Mouse (Mus musculus): Measurements from ENCODE around the gene Gm19402. TPM values are rescaled to one million over a fixed set of nuclear protein-coding genes. Genes with fewer than 3 reads are reported as not detected.
A peak's percentile ranks its signal among the peaks of the same experiment; 100 is the strongest.

Gm19402 gene
- polyA plus RNA-seq, 1 experiment from 2014 or later: not detected

DNA sequence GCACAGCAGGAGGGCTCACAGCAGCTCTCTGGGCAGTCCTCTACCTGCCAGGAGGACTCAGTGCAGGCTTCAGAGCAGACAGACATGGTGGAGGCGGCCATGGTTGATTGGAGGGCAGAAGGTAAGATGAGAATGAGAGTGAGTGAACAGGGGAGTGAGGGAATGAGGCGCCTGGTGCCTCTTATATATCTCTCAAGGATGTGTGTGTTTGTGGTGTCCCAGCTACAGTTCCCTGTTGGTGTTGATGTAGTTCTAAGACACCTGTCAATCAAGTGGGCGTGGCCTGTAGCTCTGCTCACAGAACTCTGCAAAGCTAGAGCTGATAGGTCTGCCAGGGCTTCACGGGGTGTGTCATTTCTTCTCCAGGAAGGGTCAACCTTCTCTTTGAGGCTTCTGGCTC is 6.6 kb upstream of the Gm19402 start, which contains the start of gene Gm9508:
Gene Gm9508, minus strand, starts transcription at position 101 of the 400 bp plus-strand sequence.
- WGBS: 34% methylated on average over 4 of the region's 4 CpGs
- no peaks in the 10 kb centered on the region for H3K36me3 ChIP-seq
- no peak for ATAC-seq (ENCODE audit: low read depth)

DNA sequence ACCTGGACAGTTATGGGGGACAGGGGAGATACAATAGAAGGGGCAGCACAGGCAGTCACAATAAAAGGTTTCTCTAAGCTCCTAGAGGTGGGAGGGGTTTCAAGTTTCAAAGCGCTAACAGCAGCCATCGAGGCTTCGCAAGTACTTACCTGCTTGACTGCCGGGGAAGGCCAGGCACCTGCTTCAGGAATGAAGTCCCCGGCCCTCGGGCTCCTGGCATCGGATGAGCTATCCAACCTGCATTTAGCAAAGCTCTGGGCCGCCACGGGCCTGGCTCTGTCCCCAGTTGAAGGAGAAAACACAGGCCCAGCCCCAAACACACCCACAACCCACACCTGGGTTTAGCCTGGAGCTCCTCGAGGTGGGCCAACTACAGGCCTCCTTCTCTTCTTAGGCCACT is 3.5 kb downstream of the Gm19402 start:
- WGBS: 31% methylated on average over 10 of the region's 10 CpGs
- no peak overlapping the region for H3K9ac ChIP-seq
- no peak overlapping the region for H3K27ac ChIP-seq (replicated peaks)
- peaks cover 36% of the 10 kb centered on the region for H3K4me1 ChIP-seq (replicated peaks)
- H3K36me3 ChIP-seq: no peaks in the 10 kb centered on the region
- ATAC-seq (ENCODE audit: low read depth): no peak
- H3K9me3 ChIP-seq: no peaks in the 10 kb centered on the region
- no peak overlapping the region for H3K4me3 ChIP-seq
- H3K4me2 ChIP-seq: no peak overlapping the region
- peaks cover 40% of the 10 kb centered on the region for H3K27me3 ChIP-seq

More for the DNA sequence above, 6.6 kb upstream of the Gm19402 start, which contains the start of gene Gm9508:
- H3K4me1 ChIP-seq (replicated peaks): no peaks in the 10 kb centered on the region
- no peaks in the 10 kb centered on the region for H3K27me3 ChIP-seq
- peaks cover 9% of the 10 kb centered on the region; the same call in 1 of the 2 replicates for H3K9me3 ChIP-seq
- H3K4me2 ChIP-seq: no peak within 1 kb of the TSS
- H3K27ac ChIP-seq (replicated peaks): no peak within 1 kb of the TSS
- H3K4me3 ChIP-seq: no peak within 1 kb of the TSS
- no peak within 1 kb of the TSS for H3K9ac ChIP-seq

DNA sequence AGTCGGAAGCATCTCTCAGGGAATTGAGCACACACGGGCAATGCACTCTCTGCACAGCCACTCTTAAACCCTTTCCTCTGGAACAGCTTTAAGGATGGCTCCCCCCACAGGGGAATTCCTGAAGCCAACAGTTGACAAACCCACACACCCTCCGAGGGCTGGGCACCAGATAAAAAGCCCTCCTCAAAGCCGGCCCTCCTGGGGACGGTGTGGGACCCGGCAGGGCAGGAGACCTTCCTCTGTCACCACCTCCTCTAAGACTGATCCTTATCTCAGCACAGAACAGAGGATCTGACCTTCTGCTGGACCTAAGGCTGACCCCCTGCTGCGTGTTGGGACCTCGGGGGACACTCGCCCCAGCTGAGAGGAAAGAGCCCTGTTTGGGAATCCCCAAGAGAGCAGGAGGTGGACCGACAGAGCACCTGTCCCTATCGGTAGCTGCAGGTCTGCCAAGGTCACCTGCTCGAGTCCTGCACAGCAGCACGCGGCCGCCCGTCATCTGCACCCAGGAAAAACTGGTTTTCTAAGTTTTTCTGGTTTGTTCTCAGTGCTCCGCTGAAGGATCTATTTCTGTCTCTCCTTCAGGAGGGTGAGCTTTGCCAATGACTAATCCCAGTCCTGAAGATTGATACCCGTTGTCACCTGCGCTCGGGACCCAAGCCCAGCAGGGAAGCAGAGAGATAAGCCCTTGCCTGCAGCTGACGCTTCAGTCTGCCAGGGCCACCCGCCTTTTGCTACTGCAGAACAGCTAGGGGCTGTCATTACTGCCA is 4.5 kb downstream of the Gm19402 start, which contains the start of gene Tspear:
Gene Tspear, plus strand, starts transcription at position 675 of the 770 bp plus-strand sequence.
- no peak within 1 kb of the TSS for H3K9ac ChIP-seq
- no peaks in the 10 kb centered on the region for H3K36me3 ChIP-seq
- ATAC-seq (ENCODE audit: low read depth): no peak
- no peak within 1 kb of the TSS for H3K4me2 ChIP-seq
- no peaks in the 10 kb centered on the region for H3K9me3 ChIP-seq
- no peak within 1 kb of the TSS for H3K27ac ChIP-seq (replicated peaks)
- WGBS: 8% methylated on average over 22 of the region's 22 CpGs
- H3K27me3 ChIP-seq: peaks cover 40% of the 10 kb centered on the region
- no peak within 1 kb of the TSS for H3K4me3 ChIP-seq
- peaks cover 36% of the 10 kb centered on the region for H3K4me1 ChIP-seq (replicated peaks)

DNA sequence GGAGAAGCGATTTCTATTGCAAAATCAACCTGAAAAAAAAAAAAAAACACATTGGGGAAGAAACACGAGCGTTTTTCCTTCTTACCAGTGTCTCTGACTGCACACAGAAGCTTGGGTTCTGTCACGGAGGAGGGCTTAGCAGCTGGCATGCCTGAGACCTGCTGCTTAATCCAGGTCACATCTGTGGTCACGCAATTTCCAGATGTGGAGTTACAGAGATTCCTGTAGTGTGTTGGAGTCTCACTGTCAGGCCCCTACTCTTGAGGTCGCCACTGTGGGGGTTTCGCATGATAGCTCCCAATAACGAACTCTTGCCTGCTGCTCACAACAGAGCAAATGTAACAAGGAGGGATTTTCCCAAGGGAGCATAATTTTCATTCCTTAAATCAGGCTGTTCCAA is 6.4 kb downstream of the Gm19402 start:
- peaks cover 55% of the 10 kb centered on the region for H3K27me3 ChIP-seq
- H3K36me3 ChIP-seq: no peaks in the 10 kb centered on the region
- no peak overlapping the region for H3K27ac ChIP-seq (replicated peaks)
- no peak overlapping the region for H3K4me3 ChIP-seq
- no peak overlapping the region for H3K9ac ChIP-seq
- WGBS: 45% methylated on average over 8 of the region's 8 CpGs
- no peak for ATAC-seq (ENCODE audit: low read depth)
- no peaks in the 10 kb centered on the region for H3K9me3 ChIP-seq
- no peak overlapping the region for H3K4me2 ChIP-seq
- H3K4me1 ChIP-seq (replicated peaks): peaks cover 28% of the 10 kb centered on the region

DNA sequence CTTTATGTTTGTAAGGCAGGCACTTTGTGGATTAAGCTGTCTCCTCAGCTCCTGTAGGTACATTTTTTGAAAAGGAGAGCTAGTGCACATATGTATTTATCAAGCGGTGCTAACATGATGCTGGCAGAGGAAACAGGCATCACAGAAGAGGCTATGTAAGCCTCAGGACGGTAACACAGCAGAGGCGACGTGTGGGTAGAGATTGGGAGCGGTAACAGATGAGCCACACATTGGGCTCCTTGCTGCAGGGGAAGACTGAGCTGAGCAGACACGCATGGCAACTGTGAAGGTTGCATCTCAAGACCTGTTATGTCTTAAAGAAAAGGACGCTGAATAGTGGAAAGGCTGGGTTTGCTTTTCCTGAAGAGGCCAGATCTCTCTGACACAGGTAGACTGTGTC is 7.6 kb downstream of the Gm19402 start:
- Histone ChIP-seq H3K27me3 (peaks cover 59% of the 10 kb centered on the region), H3K9me3 (no peaks in the 10 kb centered on the region), H3K4me2 (no peak overlapping the region), H3K9ac (no peak overlapping the region), H3K4me1 (replicated peaks) (peaks cover 30% of the 10 kb centered on the region), H3K36me3 (no peaks in the 10 kb centered on the region), H3K4me3 (no peak overlapping the region), H3K27ac (replicated peaks) (no peak overlapping the region)
- 80% methylated on average over 7 of the region's 7 CpGs for WGBS
- ATAC-seq (ENCODE audit: low read depth): no peak

DNA sequence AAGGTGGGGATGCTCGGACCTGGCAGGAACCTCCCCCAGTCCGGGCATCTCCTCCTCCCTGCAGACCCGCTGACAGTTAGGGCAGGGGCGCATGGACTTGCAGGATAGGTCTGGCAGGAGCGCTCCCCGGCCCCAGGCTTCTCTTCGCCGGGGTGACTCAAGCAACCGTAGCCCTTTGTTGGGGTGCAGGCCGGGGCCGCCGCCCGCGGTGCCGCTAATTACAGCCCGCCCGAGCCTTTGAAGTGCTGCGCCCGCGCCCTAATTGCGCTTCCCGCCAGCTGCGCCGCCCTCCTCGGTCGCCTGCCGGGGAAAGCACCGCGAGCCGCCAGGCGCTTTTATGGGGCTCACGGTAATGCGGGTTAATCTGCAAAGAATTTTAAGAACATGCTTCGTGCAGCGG is 13.0 kb downstream of the Gm19402 start:
- 0 out of 2 replicates have a peak overlapping the region, but pooled peaks have one; percentile 43 for H3K9ac ChIP-seq

DNA sequence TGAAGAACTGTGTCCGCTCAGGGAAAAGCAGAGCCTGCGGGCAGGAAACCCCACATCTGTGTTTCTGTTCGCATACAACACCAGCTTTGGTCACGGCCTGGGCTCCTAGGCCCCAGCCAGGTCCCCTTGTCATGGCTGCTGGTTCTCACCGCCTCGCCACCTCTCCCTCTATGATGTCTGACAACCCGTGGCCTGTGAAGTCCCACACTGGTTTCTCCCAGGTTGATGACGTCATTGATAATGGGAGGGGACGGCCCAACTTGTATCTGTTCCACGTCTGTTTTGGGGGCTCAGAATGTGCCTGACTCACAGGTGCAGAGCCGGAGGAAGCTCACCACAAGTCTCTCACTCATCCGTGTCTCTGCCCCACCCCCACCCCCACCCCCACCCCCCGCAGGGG is 16.8 kb downstream of the Gm19402 start:
- H3K27me3 ChIP-seq: peaks cover 43% of the 10 kb centered on the region
- ATAC-seq (ENCODE audit: low read depth): no peak
- no peak overlapping the region for H3K4me2 ChIP-seq
- H3K9ac ChIP-seq: no peak overlapping the region
- H3K9me3 ChIP-seq: no peaks in the 10 kb centered on the region
- no peak overlapping the region for H3K4me3 ChIP-seq
- no peaks in the 10 kb centered on the region for H3K36me3 ChIP-seq
- peaks cover 11% of the 10 kb centered on the region for H3K4me1 ChIP-seq (replicated peaks)
- 62% methylated on average over 13 of the region's 13 CpGs for WGBS
- H3K27ac ChIP-seq (replicated peaks): no peak overlapping the region

More for the DNA sequence above, 13.0 kb downstream of the Gm19402 start:
- H3K9me3 ChIP-seq: no peaks in the 10 kb centered on the region
- H3K4me3 ChIP-seq: peak overlapping the region; percentile 33
- ATAC-seq (ENCODE audit: low read depth): peak; percentile 23; the same call in 1 of the 2 replicates
- H3K4me1 ChIP-seq (replicated peaks): peaks cover 11% of the 10 kb centered on the region
- H3K36me3 ChIP-seq: no peaks in the 10 kb centered on the region
- H3K27me3 ChIP-seq: peaks cover 62% of the 10 kb centered on the region
- under 1% methylated on average over 35 of the region's 35 CpGs for WGBS
- peak overlapping the region; percentile 64 for H3K4me2 ChIP-seq
- H3K27ac ChIP-seq (replicated peaks): no peak overlapping the region

DNA sequence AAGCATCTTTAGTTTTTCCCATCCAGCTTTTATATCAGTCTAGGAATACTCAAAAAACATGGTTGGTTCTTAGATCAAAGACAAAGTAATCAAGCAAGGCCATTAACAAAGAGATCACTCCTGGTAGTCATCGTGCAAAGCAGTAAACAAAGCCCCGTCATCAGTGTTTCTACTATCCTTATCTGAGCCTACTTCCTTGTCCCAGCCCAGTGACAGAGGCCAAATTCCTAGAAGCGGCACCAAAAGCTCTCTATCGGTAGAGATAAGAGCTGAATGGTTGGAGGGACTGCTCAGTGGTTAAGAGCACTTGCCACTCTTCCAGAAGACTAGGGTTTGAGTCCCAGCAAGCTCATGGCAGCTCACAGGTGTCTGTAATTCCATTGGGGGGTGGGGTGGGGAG is 19.0 kb downstream of the Gm19402 start:
- Histone ChIP-seq H3K4me2 (no peak overlapping the region), H3K27me3 (peaks cover 21% of the 10 kb centered on the region), H3K4me3 (no peak overlapping the region), H3K9ac (no peak overlapping the region), H3K27ac (replicated peaks) (no peak overlapping the region), H3K4me1 (replicated peaks) (no peaks in the 10 kb centered on the region), H3K36me3 (no peaks in the 10 kb centered on the region), H3K9me3 (no peaks in the 10 kb centered on the region)
- WGBS: 81% methylated on average over 4 of the region's 4 CpGs
- no peak for ATAC-seq (ENCODE audit: low read depth)

DNA sequence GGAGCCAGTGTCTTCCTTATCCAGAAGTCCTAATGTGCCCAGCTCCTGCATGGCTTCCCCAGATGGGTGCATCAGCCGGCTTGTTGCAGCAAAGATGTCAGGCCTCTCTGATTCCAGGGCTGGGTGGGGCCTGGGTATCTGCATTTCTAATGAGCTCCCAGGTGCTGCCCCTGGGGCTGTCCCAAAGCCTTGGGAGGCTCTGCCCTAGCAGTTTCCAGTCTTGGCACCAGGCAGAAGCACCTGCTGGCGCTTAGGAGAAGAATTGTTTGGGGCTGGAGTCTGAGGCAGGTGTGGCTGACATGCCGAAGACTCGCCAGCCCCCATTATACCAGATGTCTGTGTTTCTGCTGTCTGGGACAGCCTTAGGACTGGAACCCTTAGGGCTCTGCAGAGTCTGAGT is 19.8 kb downstream of the Gm19402 start:
- Histone ChIP-seq H3K4me1 (replicated peaks) (no peaks in the 10 kb centered on the region), H3K36me3 (no peaks in the 10 kb centered on the region), H3K4me3 (no peak overlapping the region), H3K4me2 (no peak overlapping the region), H3K9ac (no peak overlapping the region), H3K9me3 (no peaks in the 10 kb centered on the region), H3K27ac (replicated peaks) (no peak overlapping the region), H3K27me3 (peaks cover 13% of the 10 kb centered on the region; the same call in 1 of the 2 replicates)
- no peak for ATAC-seq (ENCODE audit: low read depth)
- WGBS: 83% methylated on average over 4 of the region's 4 CpGs

DNA sequence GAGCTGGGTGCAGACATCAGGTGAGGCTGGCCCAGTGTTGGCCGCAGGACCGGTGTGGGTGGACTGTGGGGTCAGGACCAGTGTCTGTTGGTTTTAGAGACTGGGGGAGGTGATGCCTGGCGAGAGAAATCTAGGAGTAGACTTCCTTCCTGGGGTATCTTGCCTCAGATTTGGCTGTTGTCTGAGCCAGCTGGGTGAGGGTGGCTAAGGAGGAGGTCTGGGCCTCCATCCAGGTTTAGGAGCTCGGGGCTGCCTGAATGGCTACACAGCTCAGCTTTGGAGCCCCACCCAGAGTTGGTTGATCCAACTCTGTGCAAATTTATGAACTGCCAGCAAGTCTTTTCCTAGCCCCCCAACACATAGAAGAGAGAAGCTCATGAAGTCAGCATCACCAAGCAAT is 23.2 kb downstream of the Gm19402 start:
- no peak overlapping the region for H3K27ac ChIP-seq (replicated peaks)
- no peaks in the 10 kb centered on the region for H3K9me3 ChIP-seq
- H3K9ac ChIP-seq: no peak overlapping the region
- no peak overlapping the region for H3K4me3 ChIP-seq
- H3K36me3 ChIP-seq: no peaks in the 10 kb centered on the region
- H3K4me1 ChIP-seq (replicated peaks): peaks cover 5% of the 10 kb centered on the region
- H3K27me3 ChIP-seq: no peaks in the 10 kb centered on the region
- 82% methylated on average over 4 of the region's 4 CpGs for WGBS
- ATAC-seq (ENCODE audit: low read depth): no peak
- H3K4me2 ChIP-seq: no peak overlapping the region

DNA sequence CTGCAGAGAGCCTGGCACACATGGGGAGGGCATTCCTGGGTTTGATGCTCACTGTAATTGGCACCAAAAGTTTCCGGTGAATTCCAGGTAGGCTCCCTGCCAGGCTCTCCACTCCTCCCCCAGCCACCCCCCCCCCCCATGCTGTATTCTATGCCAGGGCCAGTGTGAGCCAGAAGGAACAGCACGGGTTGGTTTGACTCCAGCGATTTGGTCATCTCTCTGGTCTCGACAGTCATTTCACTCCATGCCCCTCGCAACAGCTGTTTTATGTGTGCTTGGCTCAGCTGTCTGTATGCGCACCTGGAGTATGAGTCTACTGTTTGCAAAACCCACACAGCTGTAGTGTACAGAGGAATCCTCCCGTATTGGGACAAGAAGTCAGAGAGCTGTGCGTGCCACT is 24.2 kb downstream of the Gm19402 start:
- H3K4me1 ChIP-seq (replicated peaks): peaks cover 5% of the 10 kb centered on the region
- no peak overlapping the region for H3K9ac ChIP-seq
- 0 out of 2 replicates have a peak, but pooled peaks have one; percentile 15 for ATAC-seq (ENCODE audit: low read depth)
- H3K4me3 ChIP-seq: no peak overlapping the region
- H3K27me3 ChIP-seq: no peaks in the 10 kb centered on the region
- H3K36me3 ChIP-seq: no peaks in the 10 kb centered on the region
- whole genome bisulfite sequencing: 79% methylated on average over 8 of the region's 8 CpGs
- no peak overlapping the region for H3K4me2 ChIP-seq
- H3K27ac ChIP-seq (replicated peaks): no peak overlapping the region
- H3K9me3 ChIP-seq: no peaks in the 10 kb centered on the region

DNA sequence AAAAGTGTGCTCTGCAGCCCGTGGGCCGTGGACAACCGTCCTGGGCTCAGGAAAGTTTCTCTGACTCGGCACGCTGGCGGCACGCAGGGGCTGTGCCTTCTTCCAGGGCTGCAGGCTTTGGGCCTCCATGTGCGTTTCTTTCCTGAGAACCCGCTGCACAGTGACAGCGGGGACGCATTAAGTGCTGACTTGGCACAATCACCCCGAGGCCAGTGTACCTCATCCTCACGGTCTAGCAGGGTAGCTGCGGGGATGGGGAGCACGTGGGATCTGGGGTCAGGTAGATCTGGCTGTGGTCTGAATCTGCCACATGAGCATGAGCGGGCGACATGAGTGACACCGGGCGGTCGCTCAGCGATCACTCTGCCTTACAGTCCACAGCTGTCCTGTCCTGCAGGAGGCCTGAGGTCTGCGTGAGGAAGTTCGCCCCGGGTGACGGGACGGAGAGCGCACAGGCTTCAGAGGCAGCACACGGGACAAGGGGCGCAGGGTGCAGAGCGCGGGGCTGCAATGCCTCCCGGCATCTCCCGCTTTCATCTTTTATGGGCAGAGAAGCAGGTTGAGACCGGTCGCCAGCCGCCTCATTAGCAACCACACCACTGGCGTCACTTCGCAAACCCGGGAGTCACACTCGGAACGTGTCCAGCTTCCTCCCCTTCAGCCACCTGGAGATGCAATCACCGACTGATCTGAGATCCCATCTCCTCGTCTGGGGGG is 26.4 kb downstream of the Gm19402 start:
- H3K27ac ChIP-seq (replicated peaks): no peak overlapping the region
- H3K4me2 ChIP-seq: peak overlapping the region; percentile 35
- no peaks in the 10 kb centered on the region for H3K27me3 ChIP-seq
- peaks cover 5% of the 10 kb centered on the region for H3K4me1 ChIP-seq (replicated peaks)
- H3K36me3 ChIP-seq: no peaks in the 10 kb centered on the region
- no peak for ATAC-seq (ENCODE audit: low read depth)
- no peaks in the 10 kb centered on the region for H3K9me3 ChIP-seq
- no peak overlapping the region for H3K9ac ChIP-seq
- H3K4me3 ChIP-seq: no peak overlapping the region
- 40% methylated on average over 43 of the region's 43 CpGs for WGBS

Measured in neural tube, embryonic 13.5 days (tissue).